Mouse (Mus musculus) midbrain, embryonic 12.5 days (tissue): Measurements from ENCODE around the gene Pla1a. TPM values are rescaled to one million over a fixed set of nuclear protein-coding genes. Genes with fewer than 3 reads are reported as not detected.

ENCODE experiments used
- ATAC-seq: fragments of 200-750 bp; cut with Nextera tagmentation; 2 replicates; pipeline ENCODE4 v1.8.0; 2017; ENCODE audit warnings: low read depth, moderate TSS enrichment, moderate library complexity; ENCODE audit not compliant: low FRiP score
- H3K27ac ChIP-seq: fragments of 300-500 bp; sonication (generic); replicated peaks from 2 replicates; pipeline ENCODE4 v1.5.1; 2016; ENCODE audit warnings: mild to moderate bottlenecking
- H3K27me3 ChIP-seq: fragments of 300-500 bp; sonication (generic); 2 replicates; pipeline ENCODE4 v1.6.1; 2016; ENCODE audit warnings: mild to moderate bottlenecking
- H3K36me3 ChIP-seq: fragments of 300-500 bp; sonication (generic); 2 replicates; pipeline ENCODE4 v1.6.1; 2016
- H3K4me1 ChIP-seq: fragments of 300-500 bp; sonication (generic); 2 replicates; pipeline ENCODE4 v1.6.1; 2016
- H3K4me2 ChIP-seq: fragments of 300-500 bp; sonication (generic); replicated peaks from 2 replicates; pipeline ENCODE4 v1.6.1; 2016; ENCODE audit warnings: mild to moderate bottlenecking, moderate library complexity
- H3K4me3 ChIP-seq: fragments of 300-500 bp; sonication (generic); 2 replicates; pipeline ENCODE4 v1.5.1; 2016; ENCODE audit warnings: mild to moderate bottlenecking
- H3K9ac ChIP-seq: fragments of 300-500 bp; sonication (generic); replicated peaks from 2 replicates; pipeline ENCODE4 v1.6.1; 2016; ENCODE audit warnings: mild to moderate bottlenecking, moderate library complexity
- H3K9me3 ChIP-seq: fragments of 300-500 bp; sonication (generic); 2 replicates; pipeline ENCODE4 v1.6.1; 2016; ENCODE audit warnings: mild to moderate bottlenecking
- WGBS: fragments of 180-500 bp; shearing (Covaris S2); methylation state at CpG from one replicate; pipeline ENCODE4 v1.1.7; 2016; 5-methylcytosine and 5-hydroxymethylcytosine counted together
- polyA plus RNA-seq: library from polyadenylated mRNA; unstranded; fragments of >200 nt; fragmentation: Nextera tagmentation; extraction: Ambion mirVana; gene quantifications from 2 replicates; pipeline ENCODE4 v1.2.1, GENCODE M21; 2016

Gene Pla1a
- polyA plus RNA-seq, 1 experiment from 2014 or later: 0.18 TPM

DNA sequence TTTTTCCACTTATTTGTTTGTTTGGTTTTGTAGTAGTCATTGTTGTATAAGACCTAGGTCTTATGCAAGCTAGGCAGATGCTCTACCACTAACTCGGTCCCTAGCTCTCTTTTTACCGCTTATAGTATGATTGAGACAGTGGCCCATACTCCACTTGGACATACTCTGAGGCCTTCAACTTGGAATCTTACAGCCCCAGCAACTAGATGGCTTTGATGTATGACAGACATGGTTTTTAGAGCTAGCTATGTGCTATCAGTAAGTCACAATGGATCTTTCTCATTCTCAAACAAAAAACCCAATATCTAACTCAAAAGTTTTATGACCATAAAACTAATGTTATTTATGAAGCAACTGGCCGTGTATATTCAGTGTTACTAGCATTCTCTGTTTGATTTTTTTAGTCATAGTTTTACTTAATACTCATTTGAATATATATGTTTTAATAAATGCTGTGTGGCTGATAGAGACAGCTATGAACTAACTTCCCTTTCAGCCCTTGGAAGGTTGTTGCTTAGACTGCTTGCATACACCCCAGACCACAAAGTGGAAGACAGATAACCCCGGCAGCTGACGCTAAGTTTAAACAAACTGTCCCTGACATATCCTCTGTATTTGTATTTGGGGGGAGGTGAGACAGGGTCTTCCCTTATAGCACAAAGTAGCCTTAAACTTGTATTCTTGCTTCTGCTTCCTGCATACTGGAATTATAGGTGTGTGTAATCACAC is 78.6 kb downstream of the Pla1a start:
- H3K36me3 ChIP-seq: peaks cover 30% of the 10 kb centered on the region
- H3K4me2 ChIP-seq: no peak overlapping the region
- 95% methylated on average over 5 of the region's 5 CpGs for WGBS
- no peak overlapping the region for H3K27ac ChIP-seq
- H3K9ac ChIP-seq: no peak overlapping the region
- H3K4me1 ChIP-seq: no peaks in the 10 kb centered on the region
- no peak for ATAC-seq
- H3K9me3 ChIP-seq: no peaks in the 10 kb centered on the region
- H3K27me3 ChIP-seq: no peaks in the 10 kb centered on the region
- no peak overlapping the region for H3K4me3 ChIP-seq

DNA sequence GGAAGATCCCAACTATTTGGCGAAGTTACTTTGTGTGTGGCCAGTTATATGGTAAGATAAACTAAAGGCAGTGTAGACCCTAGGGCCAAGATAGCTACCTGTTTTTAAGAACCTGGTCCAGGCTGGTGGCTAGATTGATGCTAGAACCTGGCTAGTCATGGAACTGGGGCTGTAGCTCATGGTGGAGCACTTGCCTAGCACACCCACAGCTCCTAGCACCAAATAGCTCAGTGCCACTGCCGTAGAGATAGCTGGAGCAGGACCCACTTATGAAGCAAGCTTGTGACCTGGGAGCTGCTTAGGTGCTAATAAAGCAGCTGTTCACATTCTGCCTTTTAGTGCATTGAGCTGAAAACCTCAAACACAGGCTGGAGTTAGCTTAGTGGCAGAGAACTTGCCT is 79.3 kb downstream of the Pla1a start:
- H3K27ac ChIP-seq: no peak overlapping the region
- no peaks in the 10 kb centered on the region for H3K4me1 ChIP-seq
- H3K4me2 ChIP-seq: no peak overlapping the region
- no peak for ATAC-seq
- no peak overlapping the region for H3K9ac ChIP-seq
- H3K36me3 ChIP-seq: peaks cover 35% of the 10 kb centered on the region
- 98% methylated on average over 2 of the region's 2 CpGs for WGBS
- no peak overlapping the region for H3K4me3 ChIP-seq
- no peaks in the 10 kb centered on the region for H3K9me3 ChIP-seq
- no peaks in the 10 kb centered on the region for H3K27me3 ChIP-seq

GRCm38 (mm10) chr16:38352851-38353250 is 80.1 kb downstream of the Pla1a start:
- Histone ChIP-seq H3K9me3 (no peaks in the 10 kb centered on the region), H3K4me2 (no peak overlapping the region), H3K27ac (no peak overlapping the region), H3K27me3 (no peaks in the 10 kb centered on the region), H3K4me3 (no peak overlapping the region), H3K36me3 (peaks cover 35% of the 10 kb centered on the region), H3K9ac (no peak overlapping the region), H3K4me1 (peaks cover 6% of the 10 kb centered on the region)
- ATAC-seq: no peak

DNA sequence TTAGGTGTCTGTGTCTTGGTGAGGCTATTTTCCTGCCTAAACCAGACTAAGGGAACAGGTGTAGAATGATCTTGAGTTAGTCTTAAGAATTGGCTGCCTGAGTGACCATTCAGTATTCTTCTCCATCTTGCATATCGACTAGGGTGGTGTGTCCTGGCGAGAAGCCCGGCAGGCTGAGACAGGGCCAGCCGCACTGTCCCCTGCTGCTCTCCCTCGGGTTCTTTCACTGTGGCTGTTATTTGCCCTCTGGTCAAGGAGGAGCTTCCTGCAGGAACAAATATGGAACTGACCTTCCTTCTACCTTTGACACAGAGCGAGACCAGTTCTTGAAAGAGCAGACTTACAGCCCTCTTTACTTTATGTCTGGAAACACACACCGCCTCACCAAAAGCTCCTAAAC is 80.9 kb downstream of the Pla1a start:
- Histone ChIP-seq H3K4me3 (no peak overlapping the region), H3K4me1 (peaks cover 11% of the 10 kb centered on the region), H3K4me2 (no peak overlapping the region), H3K9me3 (no peaks in the 10 kb centered on the region), H3K9ac (no peak overlapping the region), H3K36me3 (peaks cover 35% of the 10 kb centered on the region), H3K27ac (no peak overlapping the region), H3K27me3 (no peaks in the 10 kb centered on the region)
- no peak for ATAC-seq
- 89% methylated on average over 7 of the region's 7 CpGs for WGBS

GRCm38 (mm10) chr16:38350939-38351338 is 82.0 kb downstream of the Pla1a start:
- no peak overlapping the region for H3K9ac ChIP-seq
- 86% methylated on average over 6 of the region's 6 CpGs for WGBS
- no peak for ATAC-seq

DNA sequence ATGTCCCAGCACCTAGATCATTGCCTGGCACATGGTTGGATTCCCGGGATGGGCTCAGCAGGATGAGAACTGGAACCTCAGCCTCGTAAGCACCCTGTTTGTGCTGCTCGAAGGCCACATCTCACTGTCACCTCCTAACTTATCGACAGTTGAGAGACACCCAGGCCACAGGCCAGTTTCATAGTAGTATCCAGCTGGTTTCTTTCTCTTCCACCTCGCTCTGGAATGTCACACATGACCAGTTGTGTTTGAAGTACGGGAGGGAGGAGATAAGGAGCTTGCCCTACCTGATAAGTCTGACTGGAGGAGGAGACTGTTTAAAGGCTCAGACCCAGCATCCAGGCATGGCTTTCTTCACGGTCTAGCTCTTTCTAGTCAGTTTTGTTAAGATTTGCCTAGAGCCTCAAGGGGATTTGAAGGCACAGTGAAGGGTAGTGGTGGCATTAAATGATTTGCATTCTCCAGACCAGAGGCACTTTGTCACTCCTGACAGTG is 82.5 kb downstream of the Pla1a start:
- 92% methylated on average over 7 of the region's 7 CpGs for WGBS
- ATAC-seq: no peak

More at GRCm38 (mm10) chr16:38350939-38351338, 82.0 kb downstream of the Pla1a start:
- H3K4me2 ChIP-seq: no peak overlapping the region
- no peaks in the 10 kb centered on the region for H3K9me3 ChIP-seq
- no peaks in the 10 kb centered on the region for H3K27me3 ChIP-seq
- H3K4me1 ChIP-seq: peaks cover 11% of the 10 kb centered on the region
- peaks cover 35% of the 10 kb centered on the region for H3K36me3 ChIP-seq
- H3K4me3 ChIP-seq: no peak overlapping the region
- H3K27ac ChIP-seq: no peak overlapping the region

GRCm38 (mm10) chr16:38349881-38350280 is 83.1 kb downstream of the Pla1a start:
- 89% methylated on average over 2 of the region's 2 CpGs for WGBS
- peaks cover 11% of the 10 kb centered on the region for H3K4me1 ChIP-seq
- H3K4me2 ChIP-seq: no peak overlapping the region
- H3K4me3 ChIP-seq: no peak overlapping the region
- peaks cover 35% of the 10 kb centered on the region for H3K36me3 ChIP-seq
- no peak for ATAC-seq
- H3K27me3 ChIP-seq: no peaks in the 10 kb centered on the region
- no peaks in the 10 kb centered on the region for H3K9me3 ChIP-seq
- H3K9ac ChIP-seq: no peak overlapping the region
- H3K27ac ChIP-seq: no peak overlapping the region

More for the DNA sequence above, 82.5 kb downstream of the Pla1a start:
- H3K9me3 ChIP-seq: no peaks in the 10 kb centered on the region
- H3K4me1 ChIP-seq: peaks cover 11% of the 10 kb centered on the region
- H3K9ac ChIP-seq: no peak overlapping the region
- no peak overlapping the region for H3K27ac ChIP-seq
- H3K36me3 ChIP-seq: peaks cover 35% of the 10 kb centered on the region
- H3K4me3 ChIP-seq: no peak overlapping the region
- no peak overlapping the region for H3K4me2 ChIP-seq
- no peaks in the 10 kb centered on the region for H3K27me3 ChIP-seq

- H3K9me3 ChIP-seq: no peaks in the 10 kb centered on the region
- H3K9ac ChIP-seq: no peak overlapping the region
- peaks cover 11% of the 10 kb centered on the region for H3K4me1 ChIP-seq
- no peak overlapping the region for H3K4me3 ChIP-seq
- peaks cover 35% of the 10 kb centered on the region for H3K36me3 ChIP-seq
- H3K27ac ChIP-seq: no peak overlapping the region
- ATAC-seq: no peak
- no peaks in the 10 kb centered on the region for H3K27me3 ChIP-seq
- 89% methylated on average over 9 of the region's 9 CpGs for WGBS
- peak overlapping the region; percentile 72; the same call in 1 of the 2 replicates for H3K4me2 ChIP-seq
Measured at GRCm38 (mm10) chr16:38348217-38348761, 84.7 kb downstream of the Pla1a start.

GRCm38 (mm10) chr16:38347588-38347987 is 85.4 kb downstream of the Pla1a start:
- Histone ChIP-seq H3K9ac (no peak overlapping the region; the same call in 1 of the 2 replicates), H3K4me2 (peak overlapping the region; percentile 72), H3K4me1 (peaks cover 11% of the 10 kb centered on the region), H3K9me3 (no peaks in the 10 kb centered on the region), H3K27me3 (no peaks in the 10 kb centered on the region), H3K36me3 (peaks cover 35% of the 10 kb centered on the region), H3K4me3 (peak overlapping the region; percentile 57), H3K27ac (no peak overlapping the region)
- 65% methylated on average over 6 of the region's 6 CpGs for WGBS
- no peak for ATAC-seq

DNA sequence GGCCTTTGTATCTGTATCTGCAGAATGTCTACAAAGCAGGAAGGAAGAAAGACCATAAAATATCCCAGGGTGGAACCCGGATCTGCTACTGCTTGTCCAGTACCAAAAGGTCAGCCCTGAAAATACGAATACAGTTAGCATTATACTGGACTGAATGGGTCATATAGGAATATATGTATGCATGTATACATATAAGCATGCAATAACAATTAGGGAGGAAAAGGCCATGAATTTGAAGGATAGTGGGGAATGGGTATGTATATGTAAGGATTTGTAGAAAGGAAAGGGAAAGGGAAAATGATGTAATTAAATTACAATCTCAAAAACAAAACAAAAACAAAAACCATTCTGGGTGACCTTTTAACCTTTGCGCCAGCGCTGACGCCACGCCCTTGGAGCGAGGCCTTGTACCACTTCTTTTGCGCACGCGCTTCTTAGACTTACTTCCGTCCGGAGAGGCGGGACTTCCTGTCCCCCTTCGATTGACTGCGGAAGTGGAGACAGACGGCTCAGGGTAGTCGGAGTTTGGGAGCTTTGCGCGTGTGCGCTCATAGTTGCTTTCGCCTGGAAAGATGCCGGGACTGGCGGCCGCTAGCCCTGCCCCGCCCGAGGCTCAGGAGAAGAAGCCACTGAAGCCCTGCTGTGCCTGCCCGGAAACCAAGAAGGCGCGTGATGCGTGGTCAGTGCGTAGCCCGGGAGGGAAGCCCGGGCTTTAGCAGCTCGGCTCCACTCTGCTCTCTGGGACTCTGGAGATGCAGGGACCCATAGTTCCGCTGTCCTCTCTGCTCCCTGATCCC is 86.2 kb downstream of the Pla1a start, which contains the start of the genes Cox17 and Gm21987:
Gene Cox17, plus strand, starts transcription at position 463 of the 797 bp plus-strand sequence.
Gene Gm21987, plus strand, starts transcription at position 512 of the 797 bp plus-strand sequence.
- Histone ChIP-seq H3K9ac (peak within 1 kb of the TSS; percentile 68), H3K27ac (peak within 1 kb of the TSS; percentile 79), H3K36me3 (peaks cover 29% of the 10 kb centered on the region), H3K4me2 (peak within 1 kb of the TSS; percentile 72), H3K9me3 (no peaks in the 10 kb centered on the region), H3K4me1 (peaks cover 15% of the 10 kb centered on the region), H3K27me3 (no peaks in the 10 kb centered on the region), H3K4me3 (peak within 1 kb of the TSS; percentile 57)
- peak; percentile 96 for ATAC-seq
- WGBS: 3% methylated on average over 35 of the region's 35 CpGs
